Mouse (Mus musculus): ENCODE data around the gene Scyl2.
"Not testable (repeated sequence)": the region's sequence is repeated elsewhere in the genome, so short reads cannot be mapped to it uniquely, and the experiment has no call there.

Gene Scyl2

GRCm38 (mm10) chr10:89678054-89678453, 8.0 kb downstream of the Scyl2 start:
- DNase-seq = no peak

- DNase-seq = no peak
Measured at GRCm38 (mm10) chr10:89676609-89677008, 9.5 kb downstream of the Scyl2 start.

- not testable (repeated sequence) for DNase-seq
Measured at GRCm38 (mm10) chr10:89670371-89670770, 15.7 kb downstream of the Scyl2 start.

- DNase-seq = no peak
Measured at GRCm38 (mm10) chr10:89667571-89667970, 18.5 kb downstream of the Scyl2 start.

- no peak for DNase-seq
Measured at GRCm38 (mm10) chr10:89665679-89666078, 20.4 kb downstream of the Scyl2 start.

- no peak for DNase-seq
Measured at GRCm38 (mm10) chr10:89664977-89665645, 21.0 kb downstream of the Scyl2 start.

- no peak for DNase-seq
Measured at GRCm38 (mm10) chr10:89656366-89656765, 29.7 kb downstream of the Scyl2 start.

GRCm38 (mm10) chr10:89652912-89653311, 33.2 kb downstream of the Scyl2 start:
- no peak for DNase-seq

- no peak for DNase-seq
Measured at GRCm38 (mm10) chr10:89651691-89652090, 34.4 kb downstream of the Scyl2 start.

GRCm38 (mm10) chr10:89646918-89647317, 39.2 kb downstream of the Scyl2 start:
- no peak for DNase-seq

- no peak for DNase-seq
Measured at GRCm38 (mm10) chr10:89637001-89637400, 49.1 kb downstream of the Scyl2 start.

- peak; percentile 48 for DNase-seq
Measured at GRCm38 (mm10) chr10:89635018-89635417, 51.1 kb downstream of the Scyl2 start.

GRCm38 (mm10) chr10:89633736-89634426, 52.2 kb downstream of the Scyl2 start:
- DNase-seq = no peak

GRCm38 (mm10) chr10:89633121-89633520, 53.0 kb downstream of the Scyl2 start:
- no peak for DNase-seq

- DNase-seq = no peak
Measured at GRCm38 (mm10) chr10:89631831-89632230, 54.3 kb downstream of the Scyl2 start.

- no peak for DNase-seq
Measured at GRCm38 (mm10) chr10:89630564-89630963, 55.5 kb downstream of the Scyl2 start.

GRCm38 (mm10) chr10:89630052-89630451, 56.0 kb downstream of the Scyl2 start:
- DNase-seq = peak; percentile 85

- DNase-seq = no peak
Measured at GRCm38 (mm10) chr10:89626714-89627113, 59.4 kb downstream of the Scyl2 start.

- DNase-seq = no peak
Measured at GRCm38 (mm10) chr10:89624196-89624595, 61.9 kb downstream of the Scyl2 start.

- DNase-seq = peak; percentile 6
Measured at GRCm38 (mm10) chr10:89621129-89621528, 65.0 kb downstream of the Scyl2 start, which contains the start of gene Slc17a8. Gene Slc17a8, minus strand, starts transcription at chr10:89621253.

GRCm38 (mm10) chr10:89599311-89599710, 86.8 kb downstream of the Scyl2 start:
- no peak for DNase-seq

- no peak for DNase-seq
Measured at GRCm38 (mm10) chr10:89597275-89597674, 88.8 kb downstream of the Scyl2 start.

GRCm38 (mm10) chr10:89595935-89596334, 90.2 kb downstream of the Scyl2 start:
- DNase-seq = no peak

- no peak for DNase-seq
Measured at GRCm38 (mm10) chr10:89595514-89595913, 90.6 kb downstream of the Scyl2 start.

Measured in retina, postnatal 1 day (tissue).